28 mouse cellular contexts compared by ENCODE assay signal in the genomic region with DNA sequence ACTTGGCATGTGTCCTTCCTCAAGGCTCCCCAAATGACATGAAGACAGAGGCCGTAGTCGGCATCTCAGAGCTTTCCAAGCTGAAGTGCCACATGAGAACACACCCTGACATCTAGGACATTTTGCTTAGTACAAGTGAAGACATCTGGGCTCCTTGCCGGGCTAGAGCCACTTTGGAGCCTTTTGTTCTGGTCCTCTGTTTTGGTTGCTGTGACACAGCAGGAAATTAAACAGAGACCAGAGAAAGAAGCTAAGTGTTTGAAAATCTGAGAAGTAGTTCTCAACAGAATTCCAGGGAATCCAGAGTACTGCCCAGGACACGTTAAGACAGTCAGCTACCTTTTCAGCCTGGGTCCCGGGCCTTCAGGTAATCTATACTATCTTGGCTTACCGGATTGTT.
A peak's percentile ranks its signal among the peaks of the same experiment; 100 is the strongest.
DNase-seq lines count a peak whose midpoint lies in the region; ATAC-seq and TF ChIP-seq lines count a peak whose summit lies in the region.
"Had no signal": no experiment of that assay in that cellular context is flagged by ENCODE, and none has a peak within 500 bp of the region (broad histone marks: within the 10 kb centered on the region; RNA-seq: fewer than 3 reads in every experiment).

No protein-coding gene starts in this region.

- H3K9ac ChIP-seq in lung, embryonic 14.5 days, result no peak overlapping the region
- no peak overlapping the region for H3K9ac ChIP-seq in lung, postnatal 0 days (replicated peaks; ENCODE audit: low read depth)
- H3K9ac ChIP-seq: embryonic facial prominence, embryonic 13.5 days; embryonic facial prominence, embryonic 15.5 days; forebrain, embryonic 12.5 days had no signal

- H3K27ac ChIP-seq in cerebellum, adult 2 months (ENCODE audit: insufficient read depth, low read length), result peak overlapping the region; percentile 58; the same call in 1 of the 2 replicates
- peak overlapping the region; percentile 46; the same call in 1 of the 2 replicates for H3K27ac ChIP-seq in lung, embryonic 14.5 days (ENCODE audit: low read depth)
- H3K27ac ChIP-seq in lung, postnatal 0 days (ENCODE audit: low read length), result no peak overlapping the region
- H3K27ac ChIP-seq: embryonic facial prominence, embryonic 13.5 days; embryonic facial prominence, embryonic 15.5 days; forebrain, embryonic 10.5 days; forebrain, embryonic 12.5 days had no signal

- peaks cover 64% of the 10 kb centered on the region for H3K4me1 ChIP-seq in cerebellum, adult 2 months (ENCODE audit: control insufficient read depth, insufficient read depth, low read length)
- no peaks in the 10 kb centered on the region for H3K4me1 ChIP-seq in lung, embryonic 14.5 days (ENCODE audit: insufficient read depth)
- peaks cover 3% of the 10 kb centered on the region; the same call in 1 of the 2 replicates for H3K4me1 ChIP-seq in lung, adult 2 months (ENCODE audit: control insufficient read depth, insufficient read depth, low read length)
- H3K4me1 ChIP-seq in lung, postnatal 0 days (ENCODE audit: insufficient read depth, low read depth, low read length), result no peaks in the 10 kb centered on the region
- H3K4me1 ChIP-seq: embryonic facial prominence, embryonic 13.5 days; embryonic facial prominence, embryonic 15.5 days; forebrain, embryonic 10.5 days; forebrain, embryonic 12.5 days had no signal

- peak; percentile 53; the same call in 1 of the 2 replicates for TF ChIP-seq EP300 in lung, postnatal 0 days (IDR thresholded peaks at IDR 0.05)

- no peak for ATAC-seq in cerebellum, adult (ENCODE audit: insufficient number of reproducible peaks, low FRiP score, low TSS enrichment)
- no peak for ATAC-seq in lung, embryonic 14.5 days (ENCODE audit: insufficient read depth)
- ATAC-seq in lung, postnatal 0 days, result peak; percentile 75
- no peak for ATAC-seq in megakaryocyte progenitor cell, adult 5-6 weeks (replicated peaks; ENCODE audit: poor library complexity)
- ATAC-seq: activated CD4-positive, CD25-positive, alpha-beta regulatory T cell, adult 4 months; CD4-positive, CD25-positive, alpha-beta regulatory T cell, adult 4 months; forebrain, embryonic 14.5 days; forebrain, embryonic 16.5 days; Patski had no signal

- H3K36me3 ChIP-seq in lung, embryonic 14.5 days (ENCODE audit: insufficient read depth), result peaks cover 11% of the 10 kb centered on the region; the same call in 1 of the 2 replicates
- peaks cover 11% of the 10 kb centered on the region; the same call in 1 of the 2 replicates for H3K36me3 ChIP-seq in lung, postnatal 0 days (ENCODE audit: insufficient read depth, low read length)
- H3K36me3 ChIP-seq: embryonic facial prominence, embryonic 15.5 days; G1E had no signal

- no peak overlapping the region for H3K4me2 ChIP-seq in lung, embryonic 14.5 days
- H3K4me2 ChIP-seq in lung, postnatal 0 days (replicated peaks; ENCODE audit: low read depth, low read length), result no peak overlapping the region
- H3K4me2 ChIP-seq: embryonic facial prominence, embryonic 13.5 days; embryonic facial prominence, embryonic 15.5 days; forebrain, embryonic 12.5 days had no signal

- TF ChIP-seq CTCF in cerebellum, adult 2 months (IDR thresholded peaks at IDR 0.05; ENCODE audit: borderline replicate concordance, insufficient read depth, low read depth, low read length), result no peak
- no peak for TF ChIP-seq CTCF in lung, embryonic 14.5 days (IDR thresholded peaks at IDR 0.05; ENCODE audit: low read depth)
- TF ChIP-seq CTCF in lung, adult 2 months (IDR thresholded peaks at IDR 0.05; ENCODE audit: insufficient read depth, low read length), result no peak
- TF ChIP-seq CTCF in lung, postnatal 0 days (IDR thresholded peaks at IDR 0.05), result no peak

- TF ChIP-seq POLR2A in cerebellum, adult 2 months (IDR thresholded peaks at IDR 0.05; ENCODE audit: borderline replicate concordance, insufficient read depth, low read length), result no peak
- no peak for TF ChIP-seq POLR2A in lung, adult 2 months (IDR thresholded peaks at IDR 0.05; ENCODE audit: borderline replicate concordance, extremely low read depth, low read depth, low read length)

- no peak overlapping the region for H3K4me3 ChIP-seq in cerebellum, adult 2 months (replicated peaks; ENCODE audit: insufficient read depth, low read depth, low read length)
- H3K4me3 ChIP-seq in lung, embryonic 14.5 days (ENCODE audit: low read depth, low read length), result no peak overlapping the region
- H3K4me3 ChIP-seq in lung, adult 2 months (replicated peaks; ENCODE audit: extremely low read depth, low read depth, low read length), result no peak overlapping the region
- no peak overlapping the region for H3K4me3 ChIP-seq in lung, postnatal 0 days (ENCODE audit: low read depth, low read length)
- H3K4me3 ChIP-seq: embryonic facial prominence, embryonic 13.5 days; embryonic facial prominence, embryonic 15.5 days; erythroblast, embryonic 14.5 days; forebrain, embryonic 10.5 days; forebrain, embryonic 12.5 days had no signal

- no peaks in the 10 kb centered on the region for H3K9me3 ChIP-seq in lung, embryonic 14.5 days (ENCODE audit: low read depth, low read length)
- H3K9me3 ChIP-seq in lung, postnatal 0 days (ENCODE audit: low read length), result no peaks in the 10 kb centered on the region
- H3K9me3 ChIP-seq: embryonic facial prominence, embryonic 13.5 days; embryonic facial prominence, embryonic 15.5 days; forebrain, embryonic 10.5 days; forebrain, embryonic 12.5 days had no signal

- 46% methylated on average over 6 of the region's 6 CpGs for WGBS in cerebellum, adult 2 months
- WGBS in lung, embryonic 14.5 days, result 63% methylated on average over 6 of the region's 6 CpGs
- 58% methylated on average over 6 of the region's 6 CpGs for WGBS in lung, adult 2 months
- 49% methylated on average over 6 of the region's 6 CpGs for WGBS in lung, postnatal 0 days

- no peaks in the 10 kb centered on the region for H3K27me3 ChIP-seq in cerebellum, adult 2 months (ENCODE audit: control insufficient read depth, insufficient read depth, low read length)
- H3K27me3 ChIP-seq in lung, embryonic 14.5 days (ENCODE audit: insufficient read depth, low read length), result no peaks in the 10 kb centered on the region
- H3K27me3 ChIP-seq in lung, postnatal 0 days (replicated peaks; ENCODE audit: insufficient read depth, low read length), result no peaks in the 10 kb centered on the region
- H3K27me3 ChIP-seq: CH12.LX; embryonic facial prominence, embryonic 13.5 days; embryonic facial prominence, embryonic 15.5 days; forebrain, embryonic 12.5 days; Patski had no signal

- DNase-seq in cerebellum, adult 2 months, result no peak
- no peak for DNase-seq in lung, embryonic 14.5 days
- no peak for DNase-seq in lung, adult 2 months
- peak; percentile 40 for DNase-seq in lung, postnatal 0 days (ENCODE audit: low spot score)
- DNase-seq in lung, postnatal 4 days, result no peak
- DNase-seq: adrenal gland, adult 8-10 months; adrenal gland, postnatal 25 days; B cell, adult 2 months; cerebellum, adult 11-12 months; cerebellum, adult 8-10 months; cerebellum, adult 9-11 months; cerebellum, postnatal 14 days; cerebellum, postnatal 36 days; embryo, embryonic 11 days had no signal
